ENCODE assay signal across 8 mouse cellular contexts in the genomic region with DNA sequence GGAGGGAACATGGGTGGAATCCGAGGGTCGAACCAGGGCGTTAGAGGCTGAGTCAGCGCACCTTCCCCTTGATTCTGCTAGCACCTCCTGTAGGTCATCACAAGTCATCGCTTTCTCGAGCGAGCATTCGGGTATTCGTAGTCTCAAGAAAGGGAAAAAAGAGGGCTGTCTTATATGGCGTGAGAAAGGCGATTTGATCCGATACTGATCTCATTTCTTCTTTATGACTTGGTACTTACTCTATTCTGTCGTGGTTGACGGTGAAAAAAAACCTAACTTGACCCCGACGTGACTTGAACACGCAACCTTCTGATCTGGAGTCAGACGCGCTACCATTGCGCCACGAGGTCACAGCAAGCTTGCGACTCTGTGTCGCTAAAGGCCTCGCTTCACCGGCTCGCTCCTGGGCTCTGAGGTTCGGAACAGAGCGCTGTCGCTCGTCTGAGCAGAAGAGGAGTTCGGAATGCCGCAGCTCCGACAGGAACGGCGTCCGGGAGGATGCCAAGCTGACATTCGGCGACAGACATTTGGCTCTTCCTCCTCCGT. TPM values are rescaled to one million over a fixed set of nuclear protein-coding genes. Genes with fewer than 3 reads are reported as not detected.
DNase-seq lines count a peak whose midpoint lies in the region; ATAC-seq lines count a peak whose summit lies in the region.

No protein-coding gene starts in this region.

- H3K4me1 ChIP-seq in heart, embryonic 12.5 days (replicated peaks), result no peaks in the 10 kb centered on the region
- peaks cover 5% of the 10 kb centered on the region; the same call in 1 of the 2 replicates for H3K4me1 ChIP-seq in kidney, embryonic 16.5 days (ENCODE audit: insufficient read depth, low read length)

- peak overlapping the region; percentile 66 for H3K4me2 ChIP-seq in heart, embryonic 12.5 days
- peak overlapping the region; percentile 58 for H3K4me2 ChIP-seq in kidney, embryonic 16.5 days (replicated peaks; ENCODE audit: low read depth, low read length)

- H3K27me3 ChIP-seq in heart, embryonic 12.5 days (replicated peaks), result no peaks in the 10 kb centered on the region
- H3K27me3 ChIP-seq in kidney, embryonic 16.5 days (ENCODE audit: insufficient read depth, low read length), result no peaks in the 10 kb centered on the region

- H3K4me3 ChIP-seq in heart, embryonic 12.5 days, result peak overlapping the region; percentile 93
- H3K4me3 ChIP-seq in kidney, embryonic 16.5 days (ENCODE audit: low read length), result peak overlapping the region; percentile 85

- peak overlapping the region; percentile 87 for H3K9ac ChIP-seq in heart, embryonic 12.5 days
- peak overlapping the region; percentile 86 for H3K9ac ChIP-seq in kidney, embryonic 16.5 days (replicated peaks; ENCODE audit: low read length)

- peak overlapping the region; percentile 88 for H3K27ac ChIP-seq in heart, embryonic 12.5 days (ENCODE audit: poor library complexity, severe bottlenecking)
- H3K27ac ChIP-seq in kidney, embryonic 16.5 days (ENCODE audit: low read length), result peak overlapping the region; percentile 88

- peak; percentile 95 for DNase-seq in CD4-positive, CD25-positive, alpha-beta regulatory T cell, adult 2 months (ENCODE audit: low read depth, low spot score)
- DNase-seq in brain, embryonic 18.5 days (ENCODE audit: low read depth, low spot score), result peak; percentile 85
- peak; percentile 85 for DNase-seq in liver
- DNase-seq in monocyte, adult 2 months (ENCODE audit: low read depth in 1 of 2, low spot score in 2 of 2), result peak; percentile 71 to 89
- peak; percentile 65 to 67 for DNase-seq in spleen, postnatal 14 days (ENCODE audit: low spot score in 2 of 2)

- no peaks in the 10 kb centered on the region for H3K36me3 ChIP-seq in heart, embryonic 12.5 days
- H3K36me3 ChIP-seq in kidney, embryonic 16.5 days (ENCODE audit: insufficient read depth, low read length), result no peaks in the 10 kb centered on the region

- WGBS in heart, embryonic 12.5 days, result 1% methylated on average over 39 of the region's 39 CpGs
- WGBS in kidney, embryonic 16.5 days, result 1% methylated on average over 39 of the region's 39 CpGs

- ATAC-seq in erythroid progenitor cell, adult 5-6 weeks (replicated peaks; ENCODE audit: low FRiP score, poor library complexity, severe bottlenecking), result peak; percentile 41; the same call in 1 of the 2 replicates
- ATAC-seq in heart, embryonic 12.5 days (ENCODE audit: insufficient number of reproducible peaks, low FRiP score), result peak; percentile 90
- peak; percentile 89 for ATAC-seq in kidney, embryonic 16.5 days (ENCODE audit: low FRiP score, low TSS enrichment)

- H3K9me3 ChIP-seq in heart, embryonic 12.5 days (replicated peaks), result no peaks in the 10 kb centered on the region
- H3K9me3 ChIP-seq in kidney, embryonic 16.5 days (ENCODE audit: low read length), result no peaks in the 10 kb centered on the region

RNA-seq across cellular contexts. Expression of a gene that starts 29.6 kb away (rescaled TPM):
- not detected in 2 replicates for total RNA-seq in erythroid progenitor cell, adult 5-6 weeks (2015; ENCODE audit: low replicate concordance)
- not detected in 2 replicates for total RNA-seq in erythroid progenitor cell, adult 5-6 weeks (2017; ENCODE audit: low replicate concordance)
- polyA plus RNA-seq in heart, embryonic 12.5 days (2016; fragmentation: Nextera tagmentation; extraction: Ambion mirVana), result 26.1 and 27.4 TPM in 2 replicates
- polyA plus RNA-seq in kidney, embryonic 16.5 days (2015; fragmentation: Nextera tagmentation; extraction: Ambion mirVana), result 39.5 and 48.8 TPM in 2 replicates

RNA-seq across cellular contexts. Expression of a gene that starts 46.2 kb away (rescaled TPM):
- total RNA-seq in erythroid progenitor cell, adult 5-6 weeks (2015; ENCODE audit: low replicate concordance), result not detected in 2 replicates
- not detected in 2 replicates for total RNA-seq in erythroid progenitor cell, adult 5-6 weeks (2017; ENCODE audit: low replicate concordance)
- 0.17 and 0.42 TPM in 2 replicates for polyA plus RNA-seq in heart, embryonic 12.5 days (2016; fragmentation: Nextera tagmentation; extraction: Ambion mirVana)
- polyA plus RNA-seq in kidney, embryonic 16.5 days (2015; fragmentation: Nextera tagmentation; extraction: Ambion mirVana), result 0.25 and 0.33 TPM in 2 replicates

Comparison
In these comparisons a context has a peak if more than half of its experiments do, and no peak if none do; other contexts are left out.
1. Peak in every context shown above with its lines: DNase-seq, ATAC-seq, H3K4me3 ChIP-seq and H3K27ac ChIP-seq.